Mouse (Mus musculus): ENCODE measurements at regions not wholly inside any gene's neighbourhood (a gene's known extent, or its start where the extent isn't known, plus 50 kb on each side); places are given as distances from the start of the nearest gene placed in this dataset.

DNA sequence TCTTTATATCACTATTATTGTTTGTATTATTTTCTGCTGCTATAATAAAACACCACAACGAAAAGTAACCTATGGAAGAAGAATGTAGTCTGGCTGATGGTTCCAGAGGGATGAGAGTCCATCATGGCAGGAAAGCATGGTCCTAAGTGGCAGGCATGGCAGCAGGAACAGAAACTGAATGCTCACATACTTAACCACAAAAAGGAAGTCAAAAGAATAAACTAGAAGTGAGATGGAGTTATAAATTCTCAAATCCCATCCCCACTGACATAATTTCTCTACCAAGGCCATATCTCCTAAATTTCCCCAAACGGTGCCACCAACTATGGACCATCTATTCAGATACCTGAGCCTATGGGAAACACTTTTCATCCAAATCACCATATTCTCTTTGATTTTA is 408.7 kb upstream of the Cnksr2 start:
- no peak for DNase-seq (ENCODE audit: low spot score in 2 of 2)
- intact Hi-C loops (cut with DNase I) = no loop called here

DNA sequence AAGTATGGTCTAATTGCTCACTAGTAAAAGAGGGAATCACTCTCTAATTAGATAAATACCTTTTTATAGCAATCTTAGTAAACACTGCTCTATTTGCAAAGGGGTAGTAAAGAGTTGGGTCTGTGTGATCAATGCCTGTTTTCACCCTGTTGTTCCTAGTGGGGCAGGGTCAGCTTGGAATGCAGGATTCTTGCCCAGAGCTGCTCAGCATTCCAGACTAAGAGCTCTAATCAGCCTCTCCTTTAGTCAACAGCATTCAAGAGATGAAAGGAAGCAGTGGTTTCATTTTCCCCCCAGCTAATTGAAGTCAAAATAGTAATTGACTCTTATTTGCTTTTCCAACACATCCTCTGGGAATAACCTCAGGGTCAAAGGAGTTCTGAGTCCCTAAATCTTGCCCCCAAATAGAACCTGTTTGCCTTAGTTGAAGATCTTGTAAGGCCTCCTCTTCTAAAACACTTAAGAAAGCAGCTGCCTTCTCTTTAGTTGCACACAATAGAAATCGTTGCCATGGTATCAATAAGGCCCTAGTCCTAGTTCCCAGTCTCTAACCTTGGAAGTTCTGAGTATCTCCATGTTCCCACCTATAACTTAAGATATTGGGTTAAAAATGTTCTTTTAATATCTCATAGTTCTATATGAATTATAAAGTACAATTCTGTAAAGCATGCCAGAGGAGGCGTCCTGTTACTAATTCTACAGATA is 380.6 kb upstream of the Cnksr2 start:
- intact Hi-C loops (cut with DNase I) = no loop called here
- no peak for DNase-seq (ENCODE audit: low spot score in 2 of 2)

DNA sequence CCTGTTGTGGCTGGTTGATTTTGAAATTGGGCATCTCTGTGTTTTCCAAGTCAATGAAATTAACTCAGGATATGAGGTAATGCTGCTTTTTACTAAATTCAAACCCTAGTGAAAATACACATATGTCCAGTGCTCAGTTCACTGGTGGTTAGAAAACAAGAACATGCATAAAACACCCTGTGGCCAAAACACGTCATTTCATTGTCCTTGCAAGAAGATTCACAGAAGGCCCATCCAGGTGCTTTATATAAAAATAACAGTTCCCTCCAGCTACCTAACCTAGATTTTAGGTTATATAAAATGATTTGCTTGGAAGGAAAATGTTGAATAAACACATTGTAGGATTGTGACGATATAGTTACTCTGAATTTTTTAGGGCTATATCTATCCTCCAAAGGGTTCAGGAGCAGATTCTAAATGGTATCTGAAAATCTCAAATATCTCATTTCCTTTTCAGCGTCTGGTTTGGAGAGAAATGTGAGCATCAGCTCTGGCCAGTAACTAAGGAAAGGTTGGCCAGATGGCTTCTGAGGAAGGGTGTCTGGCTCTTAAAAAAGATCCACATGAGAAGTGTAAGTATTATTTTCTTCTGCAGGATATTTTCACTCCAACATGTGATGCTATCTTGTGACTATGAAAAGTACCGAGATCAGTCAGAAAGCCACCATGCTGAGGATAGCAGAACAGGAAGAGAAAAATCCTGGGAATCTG is 351.2 kb upstream of the Cnksr2 start:
- peak in 1 of 2 experiments; percentile 4 for DNase-seq (ENCODE audit: low spot score in 2 of 2)
- intact Hi-C loops (cut with DNase I) = no loop called here

DNA sequence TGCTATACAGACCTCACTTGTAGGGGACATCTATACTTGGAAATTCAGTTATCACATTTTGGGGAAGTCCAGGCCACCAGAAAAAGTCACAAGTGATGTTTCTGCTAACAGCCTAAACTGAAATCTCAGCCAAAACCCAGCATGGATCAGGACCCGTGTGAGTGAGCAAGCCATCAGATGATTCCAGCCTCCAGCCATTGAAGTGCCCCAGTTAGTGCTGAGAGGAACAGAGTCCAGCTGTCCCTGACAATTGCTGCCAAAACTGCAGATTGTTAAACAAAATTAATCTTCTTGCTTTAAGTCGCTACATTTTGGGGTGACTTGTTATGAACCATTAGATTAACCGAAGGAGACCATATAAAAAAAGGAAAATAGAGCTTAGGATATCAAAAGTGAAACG is 332.7 kb upstream of the Cnksr2 start:
- intact Hi-C loops (cut with DNase I) = no loop called here

DNA sequence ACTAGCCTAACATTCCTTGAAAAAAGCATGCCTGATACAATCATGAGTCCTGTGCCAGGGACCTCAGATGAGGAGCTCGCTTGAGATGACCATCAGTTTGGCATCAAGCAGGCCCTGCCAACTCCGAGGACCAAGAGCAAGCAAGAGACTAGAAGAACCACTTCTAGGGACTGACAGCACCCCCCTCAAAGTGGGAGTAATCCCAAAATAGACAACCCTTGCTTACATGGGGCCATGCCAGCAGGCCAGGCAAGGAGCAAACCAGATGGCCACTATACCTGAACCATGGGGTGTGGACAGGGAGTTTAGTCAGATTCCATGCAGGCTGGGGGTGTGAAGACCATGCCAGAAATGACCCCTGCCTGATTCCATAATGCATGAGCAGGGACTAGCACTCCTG is 330.1 kb upstream of the Cnksr2 start:
- intact Hi-C loops (cut with DNase I) = no loop called here
- no peak for DNase-seq (ENCODE audit: low spot score in 2 of 2)

More for the DNA sequence above, 332.7 kb upstream of the Cnksr2 start:
- no peak for DNase-seq (ENCODE audit: low spot score in 2 of 2)
